Mouse (Mus musculus) liver, adult 2 months (tissue): ENCODE measurements around the gene 4930404N11Rik.

Experiments
- CTCF ChIP-seq: fragments of 200-500 bp; IDR thresholded peaks from 2 replicates; pipeline ENCODE4 v1.5.1; 2011; ENCODE audit warnings: low read depth, low read length, control low read depth
- POLR2A ChIP-seq: fragments of 200-500 bp; IDR thresholded peaks from 2 replicates; pipeline ENCODE4 v1.6.1; 2011; ENCODE audit warnings: low read length, control low read depth; ENCODE audit not compliant: insufficient read depth; ENCODE audit errors: extremely low read depth

GRCm38 (mm10) chr10:81365073-81365472 lies 543 bp downstream of the 4930404N11Rik start:
- no peak for TF ChIP-seq POLR2A
- TF ChIP-seq CTCF = no peak
